Mouse (Mus musculus) embryonic facial prominence, embryonic 11.5 days (tissue): ENCODE measurements around the gene Rnf113a2. TPM values are rescaled to one million over a fixed set of nuclear protein-coding genes. Genes with fewer than 3 reads are reported as not detected.

ENCODE experiments used
- ATAC-seq: fragments of 200-750 bp; cut with Nextera tagmentation; replicated peaks from 2 replicates; pipeline ENCODE4 v1.8.0; 2017; ENCODE audit warnings: low read depth; ENCODE audit not compliant: insufficient number of reproducible peaks, low FRiP score, low TSS enrichment
- DNase-seq: peaks from one replicate; pipeline ENCODE4 v3.0.0-alpha.2; 2015; ENCODE audit warnings: low spot score
- H3K27ac ChIP-seq: fragments of 300-500 bp; sonication (generic); replicated peaks from 2 replicates; pipeline ENCODE4 v1.5.1; 2014; ENCODE audit warnings: mild to moderate bottlenecking, low read depth, low read length, control low read depth
- H3K27me3 ChIP-seq: fragments of 300-500 bp; sonication (generic); 2 replicates; pipeline ENCODE4 v1.6.1; 2014; ENCODE audit warnings: mild to moderate bottlenecking, low read length, moderate library complexity, mixed read lengths; ENCODE audit not compliant: control insufficient read depth, insufficient read depth
- H3K36me3 ChIP-seq: fragments of 300-500 bp; sonication (generic); replicated peaks from 2 replicates; pipeline ENCODE4 v1.6.1; 2014; ENCODE audit warnings: low read depth, mild to moderate bottlenecking, low read length, moderate library complexity, mixed read lengths; ENCODE audit not compliant: control insufficient read depth, insufficient read depth
- H3K4me1 ChIP-seq: fragments of 300-500 bp; sonication (generic); 2 replicates; pipeline ENCODE4 v1.6.1; 2014; ENCODE audit warnings: low read length, mixed read lengths; ENCODE audit not compliant: control insufficient read depth, insufficient read depth
- H3K4me2 ChIP-seq: fragments of 300-500 bp; sonication (generic); 2 replicates; pipeline ENCODE4 v1.6.1; 2014; ENCODE audit warnings: low read depth, mild to moderate bottlenecking, control low read depth, low read length, moderate library complexity
- H3K4me3 ChIP-seq: fragments of 300-500 bp; sonication (generic); 2 replicates; pipeline ENCODE4 v1.5.1; 2014; ENCODE audit warnings: low read depth, low read length, control low read depth
- H3K9ac ChIP-seq: fragments of 300-500 bp; sonication (generic); replicated peaks from 2 replicates; pipeline ENCODE4 v1.6.1; 2014; ENCODE audit warnings: mild to moderate bottlenecking, control low read depth, low read length
- H3K9me3 ChIP-seq: fragments of 300-500 bp; sonication (generic); replicated peaks from 2 replicates; pipeline ENCODE4 v1.6.1; 2016; ENCODE audit warnings: mild to moderate bottlenecking, low read length, inconsistent platforms, mixed read lengths; ENCODE audit not compliant: control insufficient read depth
- WGBS: fragments of 180-500 bp; shearing (Covaris S2); extraction: QIAGEN DNeasy Blood & Tissue Kit; methylation state at CpG from one replicate; pipeline ENCODE4 v1.1.7; 2014; 5-methylcytosine and 5-hydroxymethylcytosine counted together
- polyA plus RNA-seq: library from polyadenylated mRNA; unstranded; fragments of >200 nt; fragmentation: Nextera tagmentation; extraction: Ambion mirVana; gene quantifications from 2 replicates; pipeline ENCODE4 v1.2.1, GENCODE M21; 2014

Gene Rnf113a2
- 29.4 and 30.0 TPM in 2 replicates for polyA plus RNA-seq

DNA sequence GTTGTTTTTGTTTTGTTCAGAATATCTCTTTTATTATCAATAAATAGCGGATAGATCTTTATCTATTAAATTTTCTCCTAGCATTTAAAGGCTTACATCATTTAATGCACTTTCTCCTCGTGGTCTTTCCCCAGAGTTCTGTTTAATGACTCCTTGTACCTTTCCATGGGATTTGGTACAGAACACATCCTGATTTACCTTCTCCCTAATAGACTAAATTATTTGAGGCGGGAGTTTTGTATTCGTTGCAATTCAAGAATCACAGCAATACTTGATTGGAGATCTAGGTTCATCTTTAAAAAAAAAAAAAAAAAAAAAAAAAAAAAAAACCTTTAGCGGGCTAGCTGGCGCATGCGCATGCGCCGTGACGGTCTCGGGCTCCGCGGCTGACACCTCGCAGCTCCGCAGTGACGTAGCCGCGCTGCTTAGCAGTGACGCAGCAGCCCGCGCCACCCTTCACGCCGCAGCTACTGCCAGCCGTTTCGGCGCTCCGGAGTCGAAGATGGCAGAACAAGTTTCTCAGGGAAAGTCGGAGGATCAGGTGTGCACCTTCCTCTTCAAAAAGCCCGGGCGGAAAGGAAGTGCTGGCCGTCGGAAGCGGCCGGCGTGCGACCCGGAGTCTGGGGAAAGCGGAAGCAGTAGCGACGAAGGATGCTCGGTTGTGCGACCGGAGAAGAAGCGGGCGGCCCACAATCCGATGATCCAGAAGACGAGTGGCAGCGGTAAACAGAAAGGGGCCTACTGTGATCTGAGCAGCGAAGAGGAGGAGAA lies at the start of gene Rnf113a2:
Rnf113a2 (plus strand) TSS at position 363 of the 771 bp plus-strand sequence.
- Histone ChIP-seq H3K4me1 (no peaks in the 10 kb centered on the region), H3K9me3 (no peaks in the 10 kb centered on the region), H3K36me3 (no peaks in the 10 kb centered on the region), H3K4me2 (peak within 1 kb of the TSS; percentile 53), H3K9ac (peak within 1 kb of the TSS; percentile 60), H3K27me3 (no peaks in the 10 kb centered on the region), H3K4me3 (peak within 1 kb of the TSS; percentile 44), H3K27ac (no peak within 1 kb of the TSS)
- ATAC-seq: peak; percentile 72; the same call in 1 of the 2 replicates
- 3% methylated on average over 50 of the region's 50 CpGs for WGBS
- peak; percentile 91 for DNase-seq

DNA sequence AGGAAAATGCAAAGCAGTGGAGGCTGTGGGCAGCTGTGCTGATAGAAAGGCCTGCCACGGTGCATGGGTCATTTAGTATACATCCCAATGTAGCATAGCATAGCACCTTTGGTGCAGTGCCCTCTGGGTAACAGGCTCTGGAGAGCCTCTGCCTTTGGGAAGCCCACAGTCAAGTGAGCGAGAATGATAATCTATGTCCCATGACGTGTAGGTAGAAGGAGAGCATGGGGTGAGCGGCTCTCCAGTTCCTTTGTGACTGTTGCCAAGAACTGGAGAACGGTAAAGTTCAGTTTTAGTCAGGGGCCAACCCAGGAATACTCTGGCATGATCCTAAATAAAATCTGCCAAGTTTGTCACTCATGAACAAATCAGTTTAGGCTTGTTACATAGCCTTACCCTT lies 45.3 kb upstream of the Rnf113a2 start:
- DNase-seq (no peak), ATAC-seq (no peak)
- Histone ChIP-seq H3K4me3 (no peak overlapping the region), H3K4me1 (no peaks in the 10 kb centered on the region), H3K36me3 (peaks cover 13% of the 10 kb centered on the region), H3K27ac (no peak overlapping the region), H3K4me2 (no peak overlapping the region), H3K27me3 (no peaks in the 10 kb centered on the region), H3K9me3 (no peaks in the 10 kb centered on the region), H3K9ac (no peak overlapping the region)
- 89% methylated on average over 5 of the region's 5 CpGs for WGBS

DNA sequence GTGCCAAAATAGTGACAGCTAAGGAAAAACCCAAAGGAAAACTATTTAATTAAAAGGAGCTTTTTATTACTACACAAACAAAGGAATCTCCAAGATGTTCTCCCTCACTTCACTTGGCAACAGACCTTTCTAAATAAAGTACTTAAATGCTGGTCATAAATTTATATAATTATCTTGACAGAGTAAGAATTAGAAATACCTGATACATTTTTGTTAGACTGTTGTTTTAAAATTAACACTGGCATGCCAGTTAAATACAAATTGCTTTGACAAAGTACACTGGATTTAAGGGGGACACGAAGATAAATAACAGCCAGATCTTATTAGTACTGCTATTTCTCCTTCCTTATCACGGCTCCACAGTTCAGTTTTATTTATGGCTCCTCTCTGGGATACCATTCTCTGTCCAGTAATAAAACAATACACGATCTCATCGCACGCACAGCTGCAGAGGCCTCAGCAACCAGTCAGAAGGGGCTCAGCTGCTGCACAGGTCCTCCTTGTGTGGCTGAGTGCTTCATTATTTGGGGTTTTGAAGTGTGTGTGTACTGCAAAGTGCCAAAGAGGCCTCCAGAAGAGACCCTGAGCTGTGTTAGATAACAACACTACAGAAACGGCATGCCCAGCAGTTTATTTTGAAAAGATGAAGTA lies 43.0 kb upstream of the Rnf113a2 start:
- Histone ChIP-seq H3K27me3 (no peaks in the 10 kb centered on the region), H3K9ac (no peak overlapping the region), H3K9me3 (no peaks in the 10 kb centered on the region), H3K4me3 (no peak overlapping the region), H3K27ac (no peak overlapping the region), H3K4me2 (no peak overlapping the region), H3K4me1 (no peaks in the 10 kb centered on the region), H3K36me3 (peaks cover 11% of the 10 kb centered on the region)
- WGBS: 91% methylated on average over 6 of the region's 6 CpGs
- ATAC-seq (no peak), DNase-seq (no peak)

DNA sequence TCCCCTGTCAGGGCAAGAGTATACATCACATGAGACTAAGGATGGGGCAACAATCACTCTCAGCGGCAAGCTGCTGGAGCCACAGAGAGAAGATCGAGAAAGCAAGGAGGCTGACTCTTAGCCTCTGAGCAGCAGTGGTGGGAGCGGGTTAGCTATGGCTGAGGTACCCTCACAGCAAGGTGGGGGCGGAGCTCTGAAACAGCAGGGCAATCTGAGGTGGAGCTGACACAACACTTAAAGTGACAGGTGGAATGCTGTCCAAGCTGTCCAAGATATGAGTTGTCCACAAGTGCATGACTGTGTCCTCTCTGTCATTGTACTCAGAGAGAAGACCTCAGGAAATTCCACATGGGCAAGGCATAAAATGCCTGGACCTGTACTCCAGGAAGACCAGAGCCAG lies 34.6 kb upstream of the Rnf113a2 start:
- WGBS: 82% methylated on average over 4 of the region's 4 CpGs
- ATAC-seq: no peak
- no peak overlapping the region for H3K9ac ChIP-seq
- H3K27me3 ChIP-seq: no peaks in the 10 kb centered on the region
- H3K4me3 ChIP-seq: no peak overlapping the region
- no peaks in the 10 kb centered on the region for H3K9me3 ChIP-seq
- DNase-seq: no peak
- H3K4me1 ChIP-seq: no peaks in the 10 kb centered on the region
- H3K4me2 ChIP-seq: no peak overlapping the region
- H3K27ac ChIP-seq: no peak overlapping the region
- no peaks in the 10 kb centered on the region for H3K36me3 ChIP-seq

DNA sequence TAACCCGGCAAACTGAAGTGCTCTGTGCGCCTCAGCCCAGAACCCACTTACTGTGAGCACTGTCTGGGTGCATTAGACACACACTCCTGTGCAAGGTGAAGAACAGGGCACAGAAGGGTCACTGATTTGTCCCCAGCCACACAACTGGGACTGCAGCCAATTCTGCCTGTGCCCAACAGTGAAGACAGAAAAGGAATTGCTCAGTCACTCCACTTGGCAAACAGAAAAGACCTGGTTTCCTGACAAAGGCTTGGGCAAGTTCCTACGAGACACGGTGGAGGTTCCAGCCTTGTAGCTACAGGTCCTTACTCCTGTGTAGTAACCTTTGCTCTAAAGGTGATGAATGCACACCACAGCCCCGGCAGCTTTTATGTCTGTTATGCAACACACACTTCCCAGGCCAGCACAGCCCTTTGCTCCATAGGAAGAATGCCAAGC lies 32.3 kb upstream of the Rnf113a2 start:
- 87% methylated on average over 5 of the region's 5 CpGs for WGBS
- H3K36me3 ChIP-seq: no peaks in the 10 kb centered on the region
- no peaks in the 10 kb centered on the region for H3K9me3 ChIP-seq
- no peak overlapping the region for H3K27ac ChIP-seq
- H3K4me1 ChIP-seq: no peaks in the 10 kb centered on the region
- ATAC-seq: no peak
- no peak overlapping the region for H3K4me2 ChIP-seq
- no peak for DNase-seq
- no peaks in the 10 kb centered on the region for H3K27me3 ChIP-seq
- no peak overlapping the region for H3K9ac ChIP-seq
- H3K4me3 ChIP-seq: no peak overlapping the region

DNA sequence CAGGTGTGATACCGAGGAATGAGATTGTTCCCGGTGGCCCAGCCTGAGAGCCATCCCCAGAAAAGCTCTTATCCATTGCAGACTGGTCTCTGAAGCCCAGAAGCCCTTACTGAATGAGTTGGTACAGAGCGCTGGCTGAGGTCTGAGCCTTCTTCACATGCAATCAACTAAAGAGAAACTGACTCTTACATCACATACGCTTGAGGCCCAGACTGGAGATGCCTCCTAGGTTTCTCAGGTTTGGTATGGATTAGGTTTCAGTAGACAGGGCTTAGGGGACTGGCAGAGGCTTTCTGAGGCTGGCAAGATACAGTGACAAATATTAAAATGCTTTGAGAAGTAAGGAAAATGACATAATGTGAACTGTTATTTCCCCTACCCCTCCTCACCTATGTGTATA lies 31.6 kb upstream of the Rnf113a2 start:
- H3K9me3 ChIP-seq: no peaks in the 10 kb centered on the region
- H3K4me1 ChIP-seq: no peaks in the 10 kb centered on the region
- no peak overlapping the region for H3K9ac ChIP-seq
- H3K36me3 ChIP-seq: no peaks in the 10 kb centered on the region
- 88% methylated on average over 4 of the region's 4 CpGs for WGBS
- no peak overlapping the region for H3K27ac ChIP-seq
- no peaks in the 10 kb centered on the region for H3K27me3 ChIP-seq
- no peak overlapping the region for H3K4me3 ChIP-seq
- DNase-seq: no peak
- H3K4me2 ChIP-seq: no peak overlapping the region
- ATAC-seq: no peak

DNA sequence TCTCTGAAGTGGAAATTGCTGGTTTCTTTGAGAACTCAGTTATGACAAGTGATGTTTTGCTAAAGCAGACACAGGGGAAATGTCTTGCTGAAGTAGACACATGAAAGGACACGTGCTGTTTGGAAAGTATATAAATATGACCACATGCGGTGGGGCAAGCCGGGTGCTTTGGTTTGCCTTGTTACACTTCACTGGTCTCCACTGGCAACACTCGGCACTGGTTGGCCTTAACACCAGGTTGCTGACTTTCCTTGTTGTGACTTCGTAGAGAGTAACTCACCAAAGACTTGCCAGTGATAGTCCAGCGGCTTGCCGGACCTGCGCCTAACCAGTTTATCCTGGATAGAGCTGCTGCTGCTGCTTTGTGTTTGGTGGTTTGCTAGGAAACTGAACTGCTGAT lies 28.9 kb upstream of the Rnf113a2 start:
- no peak overlapping the region for H3K4me3 ChIP-seq
- 91% methylated on average over 8 of the region's 8 CpGs for WGBS
- H3K9me3 ChIP-seq: no peaks in the 10 kb centered on the region
- no peaks in the 10 kb centered on the region for H3K36me3 ChIP-seq
- no peak for ATAC-seq
- no peaks in the 10 kb centered on the region for H3K4me1 ChIP-seq
- no peak overlapping the region for H3K4me2 ChIP-seq
- H3K9ac ChIP-seq: no peak overlapping the region
- no peak overlapping the region for H3K27ac ChIP-seq
- no peak for DNase-seq
- no peaks in the 10 kb centered on the region for H3K27me3 ChIP-seq

DNA sequence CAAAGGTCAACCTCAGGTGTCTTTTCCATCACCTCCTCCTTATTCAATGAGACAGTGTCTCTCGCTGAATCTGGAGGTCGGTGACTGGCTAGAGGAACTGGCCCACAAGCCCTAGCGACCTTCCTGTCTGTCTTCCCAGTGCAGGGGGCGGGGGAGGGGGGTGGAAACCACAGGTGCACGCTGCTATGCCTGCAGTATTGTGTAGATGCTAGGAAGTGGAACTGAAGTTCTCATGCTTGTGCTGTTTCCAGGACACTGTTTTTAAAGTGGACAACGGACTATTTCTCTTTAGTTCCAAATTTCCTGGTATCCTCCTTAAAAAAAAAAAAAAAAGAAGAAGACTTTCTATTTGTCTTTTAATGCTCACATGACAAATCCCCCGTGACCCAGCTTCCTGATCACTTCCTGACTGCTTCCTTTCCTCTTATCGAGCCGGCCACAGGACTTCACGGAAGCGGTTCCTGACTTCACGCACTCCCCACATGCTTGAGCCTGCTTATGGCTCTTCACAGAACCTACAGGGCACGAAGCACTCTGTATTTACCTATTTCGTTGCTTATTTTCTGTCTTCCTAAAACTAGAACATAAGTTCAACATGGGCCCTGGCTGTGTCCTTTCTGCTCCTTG lies 28.1 kb upstream of the Rnf113a2 start:
- WGBS: 73% methylated on average over 14 of the region's 14 CpGs
- no peaks in the 10 kb centered on the region for H3K9me3 ChIP-seq

More for the DNA sequence above, 28.1 kb upstream of the Rnf113a2 start:
- no peak for ATAC-seq
- no peak for DNase-seq
- H3K9ac ChIP-seq: no peak overlapping the region
- no peaks in the 10 kb centered on the region for H3K27me3 ChIP-seq
- H3K36me3 ChIP-seq: no peaks in the 10 kb centered on the region
- H3K4me1 ChIP-seq: no peaks in the 10 kb centered on the region
- H3K27ac ChIP-seq: no peak overlapping the region
- no peak overlapping the region for H3K4me2 ChIP-seq
- H3K4me3 ChIP-seq: no peak overlapping the region
